Mouse (Mus musculus) limb, embryonic 12.5 days (tissue): Measurements from ENCODE around the gene Smim5. TPM values are rescaled to one million over a fixed set of nuclear protein-coding genes. Genes with fewer than 3 reads are reported as not detected.

ENCODE experiments used
- ATAC-seq: fragments of 200-750 bp; cut with Nextera tagmentation; 2 replicates; pipeline ENCODE4 v1.8.0; 2017; ENCODE audit warnings: low read depth, moderate TSS enrichment; ENCODE audit not compliant: insufficient number of reproducible peaks, insufficient read depth, low FRiP score, low TSS enrichment
- H3K27ac ChIP-seq: fragments of 300-500 bp; sonication (generic); 2 replicates; pipeline ENCODE4 v1.5.1; 2016; ENCODE audit warnings: mild to moderate bottlenecking, moderate library complexity
- H3K27me3 ChIP-seq: fragments of 300-500 bp; sonication (generic); 2 replicates; pipeline ENCODE4 v1.6.1; 2016; ENCODE audit warnings: mild to moderate bottlenecking, moderate library complexity
- H3K36me3 ChIP-seq: fragments of 300-500 bp; sonication (generic); 2 replicates; pipeline ENCODE4 v1.6.1; 2016; ENCODE audit warnings: mild to moderate bottlenecking, moderate library complexity
- H3K4me1 ChIP-seq: fragments of 300-500 bp; sonication (generic); replicated peaks from 2 replicates; pipeline ENCODE4 v1.6.1; 2016
- H3K4me2 ChIP-seq: fragments of 300-500 bp; sonication (generic); 2 replicates; pipeline ENCODE4 v1.6.1; 2016; ENCODE audit warnings: mild to moderate bottlenecking, moderate library complexity
- H3K4me3 ChIP-seq: fragments of 300-500 bp; sonication (generic); replicated peaks from 2 replicates; pipeline ENCODE4 v1.5.1; 2016; ENCODE audit warnings: mild to moderate bottlenecking
- H3K9ac ChIP-seq: fragments of 300-500 bp; sonication (generic); replicated peaks from 2 replicates; pipeline ENCODE4 v1.6.1; 2016; ENCODE audit warnings: mild to moderate bottlenecking, moderate library complexity
- H3K9me3 ChIP-seq: fragments of 300-500 bp; sonication (generic); 2 replicates; pipeline ENCODE4 v1.6.1; 2016; ENCODE audit warnings: mild to moderate bottlenecking, moderate library complexity
- WGBS: fragments of 180-500 bp; shearing (Covaris S2); methylation state at CpG from one replicate; pipeline ENCODE4 v1.1.7; 2016; 5-methylcytosine and 5-hydroxymethylcytosine counted together
- polyA plus RNA-seq: library from polyadenylated mRNA; unstranded; fragments of >200 nt; fragmentation: Nextera tagmentation; extraction: Ambion mirVana; gene quantifications from 2 replicates; pipeline ENCODE4 v1.2.1, GENCODE M21; 2016

The Smim5 gene
- polyA plus RNA-seq, 1 experiment from 2014 or later, result 3.1 TPM

- no peak overlapping the region for H3K27ac ChIP-seq
- no peak overlapping the region for H3K4me2 ChIP-seq
- H3K9ac ChIP-seq, result no peak overlapping the region
- ATAC-seq, result no peak
- no peak overlapping the region for H3K4me3 ChIP-seq
- 58% methylated on average over 6 of the region's 6 CpGs for WGBS
- peaks cover 14% of the 10 kb centered on the region for H3K27me3 ChIP-seq
- H3K9me3 ChIP-seq, result no peaks in the 10 kb centered on the region
- H3K36me3 ChIP-seq, result no peaks in the 10 kb centered on the region
- no peaks in the 10 kb centered on the region for H3K4me1 ChIP-seq
Observed at GRCm38 (mm10) chr11:115877174-115877755, 22.5 kb upstream of the Smim5 start.

- Histone ChIP-seq H3K9me3 (no peaks in the 10 kb centered on the region), H3K27me3 (peaks cover 22% of the 10 kb centered on the region), H3K9ac (no peak overlapping the region), H3K4me1 (no peaks in the 10 kb centered on the region), H3K4me3 (no peak overlapping the region), H3K36me3 (no peaks in the 10 kb centered on the region), H3K4me2 (no peak overlapping the region), H3K27ac (no peak overlapping the region)
- WGBS, result 76% methylated on average over 8 of the region's 8 CpGs
- ATAC-seq, result no peak
Observed at GRCm38 (mm10) chr11:115878071-115878470, 21.7 kb upstream of the Smim5 start.

- no peaks in the 10 kb centered on the region for H3K9me3 ChIP-seq
- no peak overlapping the region for H3K4me3 ChIP-seq
- 30% methylated on average over 5 of the region's 5 CpGs for WGBS
- no peak overlapping the region for H3K9ac ChIP-seq
- H3K4me2 ChIP-seq, result no peak overlapping the region
- H3K27ac ChIP-seq, result no peak overlapping the region
- peaks cover 36% of the 10 kb centered on the region for H3K27me3 ChIP-seq
- H3K36me3 ChIP-seq, result no peaks in the 10 kb centered on the region
- no peak for ATAC-seq
- H3K4me1 ChIP-seq, result 0 out of 2 replicates have a peak, but pooled peaks cover 3% of the 10 kb centered on the region
Observed at GRCm38 (mm10) chr11:115881002-115881401, 18.8 kb upstream of the Smim5 start.

- Histone ChIP-seq H3K4me3 (no peak overlapping the region), H3K4me1 (0 out of 2 replicates have a peak, but pooled peaks cover 3% of the 10 kb centered on the region), H3K4me2 (no peak overlapping the region), H3K27ac (no peak overlapping the region), H3K36me3 (no peaks in the 10 kb centered on the region), H3K9ac (no peak overlapping the region; the same call in 1 of the 2 replicates), H3K27me3 (peaks cover 36% of the 10 kb centered on the region), H3K9me3 (no peaks in the 10 kb centered on the region)
- 21% methylated on average over 17 of the region's 17 CpGs for WGBS
- no peak for ATAC-seq
Observed at GRCm38 (mm10) chr11:115883251-115883650, 16.5 kb upstream of the Smim5 start.

- ATAC-seq, result no peak
- 93% methylated on average over 3 of the region's 3 CpGs for WGBS
- Histone ChIP-seq H3K36me3 (no peaks in the 10 kb centered on the region), H3K4me3 (no peak overlapping the region), H3K4me2 (no peak overlapping the region), H3K9me3 (no peaks in the 10 kb centered on the region), H3K27ac (no peak overlapping the region), H3K27me3 (peaks cover 36% of the 10 kb centered on the region), H3K4me1 (0 out of 2 replicates have a peak, but pooled peaks cover 3% of the 10 kb centered on the region), H3K9ac (no peak overlapping the region)
Observed at GRCm38 (mm10) chr11:115884361-115884760, 15.4 kb upstream of the Smim5 start.

- WGBS, result 71% methylated on average over 11 of the region's 11 CpGs
Observed at GRCm38 (mm10) chr11:115885281-115885680, 14.5 kb upstream of the Smim5 start.

GRCm38 (mm10) chr11:115886446-115886845, 13.3 kb upstream of the Smim5 start:
- 87% methylated on average over 11 of the region's 11 CpGs for WGBS

More at GRCm38 (mm10) chr11:115885281-115885680, 14.5 kb upstream of the Smim5 start:
- Histone ChIP-seq H3K4me3 (no peak overlapping the region), H3K9ac (no peak overlapping the region), H3K27ac (no peak overlapping the region), H3K4me1 (0 out of 2 replicates have a peak, but pooled peaks cover 3% of the 10 kb centered on the region), H3K9me3 (no peaks in the 10 kb centered on the region), H3K27me3 (peaks cover 36% of the 10 kb centered on the region), H3K36me3 (no peaks in the 10 kb centered on the region), H3K4me2 (no peak overlapping the region)
- ATAC-seq, result no peak

GRCm38 (mm10) chr11:115888020-115888419, 11.7 kb upstream of the Smim5 start:
- Histone ChIP-seq H3K4me1 (0 out of 2 replicates have a peak, but pooled peaks cover 3% of the 10 kb centered on the region), H3K27me3 (peaks cover 20% of the 10 kb centered on the region), H3K4me3 (no peak overlapping the region), H3K9ac (no peak overlapping the region), H3K27ac (no peak overlapping the region), H3K4me2 (no peak overlapping the region), H3K36me3 (peaks cover 9% of the 10 kb centered on the region; the same call in 1 of the 2 replicates), H3K9me3 (no peaks in the 10 kb centered on the region)
- no peak for ATAC-seq
- 85% methylated on average over 5 of the region's 5 CpGs for WGBS

More at GRCm38 (mm10) chr11:115886446-115886845, 13.3 kb upstream of the Smim5 start:
- Histone ChIP-seq H3K4me3 (no peak overlapping the region), H3K4me1 (0 out of 2 replicates have a peak, but pooled peaks cover 3% of the 10 kb centered on the region), H3K9me3 (no peaks in the 10 kb centered on the region), H3K27me3 (peaks cover 35% of the 10 kb centered on the region), H3K4me2 (no peak overlapping the region), H3K9ac (no peak overlapping the region), H3K36me3 (no peaks in the 10 kb centered on the region), H3K27ac (no peak overlapping the region)
- ATAC-seq, result no peak

GRCm38 (mm10) chr11:115889159-115889558, 10.6 kb upstream of the Smim5 start:
- Histone ChIP-seq H3K27me3 (peaks cover 8% of the 10 kb centered on the region), H3K9ac (no peak overlapping the region), H3K36me3 (peaks cover 21% of the 10 kb centered on the region), H3K27ac (no peak overlapping the region), H3K4me1 (no peaks in the 10 kb centered on the region), H3K9me3 (no peaks in the 10 kb centered on the region), H3K4me3 (no peak overlapping the region), H3K4me2 (no peak overlapping the region)
- 77% methylated on average over 6 of the region's 6 CpGs for WGBS
- no peak for ATAC-seq

GRCm38 (mm10) chr11:115892213-115892612, 7.6 kb upstream of the Smim5 start:
- 61% methylated on average over 6 of the region's 6 CpGs for WGBS
- Histone ChIP-seq H3K4me3 (no peak overlapping the region), H3K27ac (no peak overlapping the region), H3K9ac (no peak overlapping the region), H3K36me3 (peaks cover 50% of the 10 kb centered on the region), H3K27me3 (no peaks in the 10 kb centered on the region), H3K9me3 (no peaks in the 10 kb centered on the region), H3K4me1 (no peaks in the 10 kb centered on the region), H3K4me2 (no peak overlapping the region)
- no peak for ATAC-seq

GRCm38 (mm10) chr11:115893071-115893470, 6.7 kb upstream of the Smim5 start:
- whole genome bisulfite sequencing, result 92% methylated on average over 9 of the region's 9 CpGs

More at GRCm38 (mm10) chr11:115893071-115893470, 6.7 kb upstream of the Smim5 start:
- Histone ChIP-seq H3K4me3 (no peak overlapping the region), H3K27me3 (no peaks in the 10 kb centered on the region), H3K36me3 (peaks cover 56% of the 10 kb centered on the region), H3K4me2 (no peak overlapping the region), H3K27ac (no peak overlapping the region), H3K4me1 (no peaks in the 10 kb centered on the region), H3K9ac (no peak overlapping the region), H3K9me3 (no peaks in the 10 kb centered on the region)
- no peak for ATAC-seq
